9 mouse cellular contexts compared by ENCODE assay signal in the genomic region with DNA sequence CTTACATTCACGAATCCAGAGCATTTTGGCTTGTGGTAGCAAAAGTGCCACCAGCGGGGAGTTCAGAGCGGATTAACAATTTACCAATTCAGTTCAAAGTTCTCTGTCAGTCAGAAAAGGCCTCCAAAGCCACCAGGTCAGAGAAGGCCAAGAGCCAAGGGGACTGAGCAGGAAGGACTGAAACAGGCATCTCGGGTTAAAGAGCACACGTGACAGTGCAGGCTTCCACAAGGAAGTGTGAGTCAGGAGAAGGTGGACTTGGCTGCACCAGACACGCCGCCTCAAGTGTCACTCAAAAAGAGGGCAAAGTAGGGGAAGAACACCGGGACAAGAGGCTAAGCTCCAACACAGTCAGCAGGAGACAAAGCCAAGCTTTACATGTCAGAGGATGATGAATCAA. TPM values are rescaled to one million over a fixed set of nuclear protein-coding genes. Genes with fewer than 3 reads are reported as not detected.
DNase-seq lines count a peak whose midpoint lies in the region; ATAC-seq and TF ChIP-seq lines count a peak whose summit lies in the region.
"Had no signal": no experiment of that assay in that cellular context is flagged by ENCODE, and none has a peak within 500 bp of the region (broad histone marks: within the 10 kb centered on the region; RNA-seq: fewer than 3 reads in every experiment).

No protein-coding gene starts in this region.

- H3K27ac ChIP-seq in liver, embryonic 11.5 days (ENCODE audit: low read depth, low read length), result peak overlapping the region; percentile 70
- H3K27ac ChIP-seq in small intestine, adult 2 months (ENCODE audit: insufficient read depth, low read depth, low read length), result peak overlapping the region; percentile 92
- H3K27ac ChIP-seq: heart, adult 2 months had no signal

- no peaks in the 10 kb centered on the region for H3K9me3 ChIP-seq in liver, embryonic 11.5 days (ENCODE audit: control insufficient read depth, low read length)

- no peaks in the 10 kb centered on the region for H3K27me3 ChIP-seq in liver, embryonic 11.5 days (replicated peaks; ENCODE audit: control insufficient read depth, insufficient read depth, low read length)
- no peaks in the 10 kb centered on the region for H3K27me3 ChIP-seq in small intestine, adult 2 months (ENCODE audit: control insufficient read depth, insufficient read depth, low read length)

- H3K4me1 ChIP-seq in liver, embryonic 11.5 days (replicated peaks; ENCODE audit: control insufficient read depth, insufficient read depth, low read length), result peaks cover 18% of the 10 kb centered on the region
- H3K4me1 ChIP-seq in small intestine, adult 2 months (ENCODE audit: control insufficient read depth, insufficient read depth, insufficient read length, low read length), result peaks cover 22% of the 10 kb centered on the region; the same call in 1 of the 2 replicates

- no peak for TF ChIP-seq CTCF in small intestine, adult 2 months (IDR thresholded peaks at IDR 0.05; ENCODE audit: extremely low read depth, insufficient read length, insufficient replicate concordance, low read depth, low read length)

- WGBS in liver, embryonic 11.5 days, result 63% methylated on average over 8 of the region's 8 CpGs
- WGBS in small intestine, adult 2 months, result 23% methylated on average over 8 of the region's 8 CpGs

- ATAC-seq in liver, embryonic 11.5 days (replicated peaks; ENCODE audit: low FRiP score), result no peak
- ATAC-seq in megakaryocyte-erythroid progenitor cell, adult 5-6 weeks (replicated peaks; ENCODE audit: low FRiP score, low TSS enrichment, poor library complexity, severe bottlenecking), result no peak
- no peak for ATAC-seq in cerebellum, adult (ENCODE audit: insufficient number of reproducible peaks, low FRiP score, low TSS enrichment)

- H3K36me3 ChIP-seq in liver, embryonic 11.5 days (ENCODE audit: control insufficient read depth, insufficient read depth, low read length), result no peaks in the 10 kb centered on the region
- peaks cover 9% of the 10 kb centered on the region for H3K36me3 ChIP-seq in small intestine, adult 2 months (ENCODE audit: control insufficient read depth, insufficient read depth, low read length)

- DNase-seq in adrenal gland, postnatal 14 days, result peak; percentile 62
- no peak for DNase-seq in adrenal gland, adult 18-20 months (ENCODE audit: low spot score in 2 of 2)
- DNase-seq in kidney, adult 18-20 months, result peak; percentile 72
- no peak for DNase-seq in liver, embryonic 11.5 days (ENCODE audit: low spot score)
- no peak for DNase-seq in gastrocnemius, adult 18-20 months (ENCODE audit: low spot score)

- peak overlapping the region; percentile 29; the same call in 1 of the 2 replicates for H3K4me2 ChIP-seq in liver, embryonic 11.5 days

- TF ChIP-seq POLR2A in small intestine, adult 2 months (IDR thresholded peaks at IDR 0.05; ENCODE audit: low read depth, low read length), result no peak; the same call in 1 of the 2 replicates

- H3K4me3 ChIP-seq in liver, embryonic 11.5 days (ENCODE audit: low read depth, low read length), result no peak overlapping the region
- no peak overlapping the region for H3K4me3 ChIP-seq in small intestine, adult 2 months (ENCODE audit: low read depth, low read length)
- H3K4me3 ChIP-seq: heart, adult 2 months had no signal

- no peak overlapping the region for H3K9ac ChIP-seq in liver, embryonic 11.5 days (ENCODE audit: low read depth, low read length)

RNA-seq across cellular contexts. Expression of a gene that starts 2.8 kb away (rescaled TPM):
- 17.8 and 18.6 TPM in 2 replicates for total RNA-seq in adrenal gland, postnatal 14 days (2021)
- 10 to 100 TPM; 16.9 to 17.9 TPM for total RNA-seq in adrenal gland, adult 18-20 months (2021)
- 21.2 and 23.4 TPM in 2 replicates for polyA plus RNA-seq in liver, embryonic 11.5 days (2014; fragmentation: Nextera tagmentation; extraction: Ambion mirVana)
- 1.4 and 2.9 TPM in 2 replicates for polyA plus RNA-seq in small intestine, adult 2 months (2012; rRNA removed)
- 10 to 100 TPM; 15.2 to 15.4 TPM for total RNA-seq in gastrocnemius, adult 18-20 months (2021)
- 9.3 and 15.6 TPM in 2 replicates for total RNA-seq in megakaryocyte-erythroid progenitor cell, adult 5-6 weeks (2014; fragmentation: Nextera tagmentation)
- 14.5 and 16.2 TPM in 2 replicates for total RNA-seq in megakaryocyte-erythroid progenitor cell, adult 5-6 weeks (2017)

RNA-seq across cellular contexts. Expression of a gene that starts 21.7 kb away (rescaled TPM):
- 287 and 409 TPM in 2 replicates for total RNA-seq in adrenal gland, postnatal 14 days (2021)
- 100 to 1,000 TPM; 775 to 974 TPM for total RNA-seq in adrenal gland, adult 18-20 months (2021)
- polyA plus RNA-seq in liver, embryonic 11.5 days (2014; fragmentation: Nextera tagmentation; extraction: Ambion mirVana), result 389 and 420 TPM in 2 replicates
- polyA plus RNA-seq in small intestine, adult 2 months (2012; rRNA removed), result 0.66 and 1.6 TPM in 2 replicates
- 10 to 100 TPM; 39.6 to 66.8 TPM for total RNA-seq in gastrocnemius, adult 18-20 months (2021)
- total RNA-seq in megakaryocyte-erythroid progenitor cell, adult 5-6 weeks (2014; fragmentation: Nextera tagmentation), result 141 and 157 TPM in 2 replicates
- total RNA-seq in megakaryocyte-erythroid progenitor cell, adult 5-6 weeks (2017), result 570 and 579 TPM in 2 replicates

RNA-seq across cellular contexts. Expression of a gene that starts 57.5 kb away (rescaled TPM):
- 55.8 and 62.3 TPM in 2 replicates for total RNA-seq in adrenal gland, postnatal 14 days (2021)
- 10 to 100 TPM; 50.5 to 61.7 TPM for total RNA-seq in adrenal gland, adult 18-20 months (2021)
- polyA plus RNA-seq in liver, embryonic 11.5 days (2014; fragmentation: Nextera tagmentation; extraction: Ambion mirVana), result 167 and 178 TPM in 2 replicates
- 5.6 and 9.6 TPM in 2 replicates for polyA plus RNA-seq in small intestine, adult 2 months (2012; rRNA removed)
- 10 to 100 TPM; 29.4 to 29.7 TPM for total RNA-seq in gastrocnemius, adult 18-20 months (2021)
- total RNA-seq in megakaryocyte-erythroid progenitor cell, adult 5-6 weeks (2014; fragmentation: Nextera tagmentation), result 78.1 and 94.5 TPM in 2 replicates
- total RNA-seq in megakaryocyte-erythroid progenitor cell, adult 5-6 weeks (2017), result 145 and 151 TPM in 2 replicates

Comparison
In these comparisons a context has a peak if more than half of its experiments do, and no peak if none do; other contexts are left out.
1. DNase-seq: peak in adrenal gland, postnatal 14 days (single experiment) and kidney, adult 18-20 months (single experiment); none in adrenal gland, adult 18-20 months (0 of 2), liver, embryonic 11.5 days (single experiment) and gastrocnemius, adult 18-20 months (single experiment).